ENCODE assay signal across 18 mouse cellular contexts in genomic region chr1:43811055-43811454, GRCm38 (mm10). TPM values are rescaled to one million over a fixed set of nuclear protein-coding genes. Genes with fewer than 3 reads are reported as not detected.
A peak's percentile ranks its signal among the peaks of the same experiment; 100 is the strongest.
DNase-seq lines count a peak whose midpoint lies in the region; ATAC-seq and TF ChIP-seq lines count a peak whose summit lies in the region.
"Had no signal": no experiment of that assay in that cellular context is flagged by ENCODE, and none has a peak within 500 bp of the region (broad histone marks: within the 10 kb centered on the region; RNA-seq: fewer than 3 reads in every experiment).

No protein-coding gene starts in this region.

- DNase-seq in lung, postnatal 0 days (ENCODE audit: low spot score) = peak; percentile 49
- no peak for DNase-seq in lung, adult 18-20 months
- DNase-seq in liver, embryonic 13.5 days = peak; percentile 32
- DNase-seq in kidney, postnatal 36 days = no peak
- DNase-seq in cerebellum, adult 11 months = no peak
- DNase-seq in layer of hippocampus, postnatal 25 days (ENCODE audit: extremely low spot score in 1 of 2, low spot score in 1 of 2) = no peak
- DNase-seq: adrenal gland, postnatal 10 days; cerebellum, adult 9-10 months; heart, adult 2 months; heart, postnatal 10 days; kidney, adult 8-10 months; retina, postnatal 1 day; thymus, adult 18-20 months had no signal

- no peaks in the 10 kb centered on the region for H3K36me3 ChIP-seq in lung, postnatal 0 days (ENCODE audit: insufficient read depth, low read length)
- H3K36me3 ChIP-seq in liver, embryonic 13.5 days = peaks cover 7% of the 10 kb centered on the region; the same call in 1 of the 2 replicates
- H3K36me3 ChIP-seq: neural tube, embryonic 15.5 days had no signal

- H3K9ac ChIP-seq in lung, postnatal 0 days (replicated peaks; ENCODE audit: low read depth) = no peak overlapping the region
- H3K9ac ChIP-seq in liver, embryonic 13.5 days = no peak overlapping the region
- H3K9ac ChIP-seq: forebrain, embryonic 13.5 days; neural tube, embryonic 15.5 days had no signal

- H3K4me1 ChIP-seq in lung, postnatal 0 days (ENCODE audit: insufficient read depth, low read depth, low read length) = no peaks in the 10 kb centered on the region
- peaks cover 8% of the 10 kb centered on the region for H3K4me1 ChIP-seq in bone marrow, adult 2 months (ENCODE audit: control insufficient read depth, insufficient read depth, low read length)
- H3K4me1 ChIP-seq in liver, embryonic 13.5 days (replicated peaks) = peaks cover 31% of the 10 kb centered on the region
- H3K4me1 ChIP-seq: forebrain, embryonic 13.5 days; neural tube, embryonic 15.5 days had no signal

- TF ChIP-seq CTCF in lung, postnatal 0 days (IDR thresholded peaks at IDR 0.05) = no peak
- no peak for TF ChIP-seq CTCF in bone marrow, adult 2 months (IDR thresholded peaks at IDR 0.05; ENCODE audit: control insufficient read depth, insufficient read depth, low read length)

- 75% methylated on average over 3 of the region's 3 CpGs for WGBS in lung, postnatal 0 days
- 25% methylated on average over 3 of the region's 3 CpGs for WGBS in bone marrow, adult 2 months
- WGBS in liver, embryonic 13.5 days (ENCODE audit: insufficient replicate concordance) = 19% methylated on average over 3 of the region's 3 CpGs

- no peak for TF ChIP-seq EP300 in lung, postnatal 0 days (IDR thresholded peaks at IDR 0.05)

- no peak overlapping the region for H3K27ac ChIP-seq in lung, postnatal 0 days (ENCODE audit: low read length)
- peak overlapping the region; percentile 76; the same call in 1 of the 2 replicates for H3K27ac ChIP-seq in bone marrow, adult 2 months (ENCODE audit: control insufficient read depth, insufficient read depth, low read depth, low read length, poor library complexity)
- H3K27ac ChIP-seq in liver, embryonic 13.5 days = peak overlapping the region; percentile 37
- H3K27ac ChIP-seq: forebrain, embryonic 13.5 days; heart, adult 2 months; hindbrain, postnatal 0 days; neural tube, embryonic 15.5 days had no signal

- TF ChIP-seq POLR2A in bone marrow, adult 2 months (IDR thresholded peaks at IDR 0.05; ENCODE audit: borderline replicate concordance, control insufficient read depth, low read depth, low read length) = no peak

- ATAC-seq in lung, postnatal 0 days = peak; percentile 47; the same call in 1 of the 2 replicates
- peak; percentile 92 for ATAC-seq in liver, embryonic 13.5 days (ENCODE audit: low read depth)
- peak; percentile 96 for ATAC-seq in monocyte, adult 5-6 weeks (replicated peaks; ENCODE audit: insufficient number of reproducible peaks, low FRiP score, low TSS enrichment, poor library complexity, severe bottlenecking)
- ATAC-seq: forebrain, embryonic 13.5 days; hindbrain, postnatal 0 days had no signal

- H3K4me2 ChIP-seq in lung, postnatal 0 days (replicated peaks; ENCODE audit: low read depth, low read length) = no peak overlapping the region
- peak overlapping the region; percentile 23; the same call in 1 of the 2 replicates for H3K4me2 ChIP-seq in liver, embryonic 13.5 days
- H3K4me2 ChIP-seq: forebrain, embryonic 13.5 days; neural tube, embryonic 15.5 days had no signal

- H3K9me3 ChIP-seq in lung, postnatal 0 days (ENCODE audit: low read length) = no peaks in the 10 kb centered on the region
- H3K9me3 ChIP-seq in liver, embryonic 13.5 days (replicated peaks) = no peaks in the 10 kb centered on the region
- H3K9me3 ChIP-seq: forebrain, embryonic 13.5 days; neural tube, embryonic 15.5 days had no signal

- no peaks in the 10 kb centered on the region for H3K27me3 ChIP-seq in lung, postnatal 0 days (replicated peaks; ENCODE audit: insufficient read depth, low read length)
- H3K27me3 ChIP-seq in liver, embryonic 13.5 days = no peaks in the 10 kb centered on the region
- H3K27me3 ChIP-seq: forebrain, embryonic 13.5 days; neural tube, embryonic 15.5 days had no signal

- H3K4me3 ChIP-seq in lung, postnatal 0 days (ENCODE audit: low read depth, low read length) = no peak overlapping the region
- no peak overlapping the region for H3K4me3 ChIP-seq in bone marrow, adult 2 months (replicated peaks; ENCODE audit: control insufficient read depth, low read depth, low read length)
- no peak overlapping the region for H3K4me3 ChIP-seq in liver, embryonic 13.5 days (replicated peaks)
- H3K4me3 ChIP-seq: forebrain, embryonic 13.5 days; heart, adult 2 months; neural tube, embryonic 15.5 days had no signal

RNA-seq across cellular contexts. Expression of gene Uxs1, which starts 16.5 kb away (rescaled TPM):
- polyA plus RNA-seq in lung, postnatal 0 days (2015; fragmentation: Nextera tagmentation; extraction: Ambion mirVana) = 17.7 and 18.5 TPM in 2 replicates
- 6.3 and 7.8 TPM in 2 replicates for polyA plus RNA-seq in bone marrow, adult 2 months (2011; ENCODE audit: insufficient read depth, insufficient read length, low replicate concordance, missing spikeins)
- 9.4 and 12.4 TPM in 2 replicates for polyA plus RNA-seq in liver, embryonic 13.5 days (2015; fragmentation: Nextera tagmentation; extraction: Ambion mirVana)
- 21.9 to 39.8 TPM (median 26.2 TPM) in 3 replicates for total RNA-seq in monocyte, adult 5-6 weeks (2017)
- 10 to 100 TPM; 41.0 to 42.7 TPM for total RNA-seq in layer of hippocampus, postnatal 25 days (2021)

Comparison
In these comparisons a context has a peak if more than half of its experiments do, and no peak if none do; other contexts are left out.
1. DNase-seq: peak in lung, postnatal 0 days (single experiment) and liver, embryonic 13.5 days (single experiment); none in lung, adult 18-20 months (0 of 2), kidney, postnatal 36 days (0 of 2), cerebellum, adult 11 months (single experiment) and layer of hippocampus, postnatal 25 days (0 of 2).
2. Peak in every context shown above with its lines, with median percentiles within 50 percentile points of each other: ATAC-seq.